Mouse (Mus musculus) heart, embryonic 12.5 days (tissue): Measurements from ENCODE around the gene Gpank1. TPM values are rescaled to one million over a fixed set of nuclear protein-coding genes. Genes with fewer than 3 reads are reported as not detected.

Experiments
- ATAC-seq: fragments of 200-750 bp; cut with Nextera tagmentation; 2 replicates; pipeline ENCODE4 v1.8.0; 2017; ENCODE audit warnings: moderate TSS enrichment, moderate library complexity; ENCODE audit not compliant: insufficient number of reproducible peaks, low FRiP score
- H3K27ac ChIP-seq: fragments of 300-500 bp; sonication (generic); 2 replicates; pipeline ENCODE4 v1.5.1; 2016; ENCODE audit warnings: mild to moderate bottlenecking, moderate library complexity; ENCODE audit not compliant: poor library complexity, severe bottlenecking
- H3K27me3 ChIP-seq: fragments of 300-500 bp; sonication (generic); replicated peaks from 2 replicates; pipeline ENCODE4 v1.6.1; 2016; ENCODE audit warnings: mild to moderate bottlenecking, moderate library complexity
- H3K36me3 ChIP-seq: fragments of 300-500 bp; sonication (generic); 2 replicates; pipeline ENCODE4 v1.6.1; 2016; ENCODE audit warnings: mild to moderate bottlenecking, moderate library complexity
- H3K4me1 ChIP-seq: fragments of 300-500 bp; sonication (generic); replicated peaks from 2 replicates; pipeline ENCODE4 v1.6.1; 2016; ENCODE audit warnings: mild to moderate bottlenecking
- H3K4me2 ChIP-seq: fragments of 300-500 bp; sonication (generic); 2 replicates; pipeline ENCODE4 v1.6.1; 2016; ENCODE audit warnings: mild to moderate bottlenecking, moderate library complexity
- H3K4me3 ChIP-seq: fragments of 300-500 bp; sonication (generic); 2 replicates; pipeline ENCODE4 v1.5.1; 2016; ENCODE audit warnings: mild to moderate bottlenecking
- H3K9ac ChIP-seq: fragments of 300-500 bp; sonication (generic); 2 replicates; pipeline ENCODE4 v1.6.1; 2016; ENCODE audit warnings: mild to moderate bottlenecking, moderate library complexity
- H3K9me3 ChIP-seq: fragments of 300-500 bp; sonication (generic); replicated peaks from 2 replicates; pipeline ENCODE4 v1.6.1; 2016; ENCODE audit warnings: mild to moderate bottlenecking, moderate library complexity
- WGBS: fragments of 180-500 bp; shearing (Covaris S2); methylation state at CpG from one replicate; pipeline ENCODE4 v1.1.7; 2016; 5-methylcytosine and 5-hydroxymethylcytosine counted together
- polyA plus RNA-seq: library from polyadenylated mRNA; unstranded; fragments of >200 nt; fragmentation: Nextera tagmentation; extraction: Ambion mirVana; gene quantifications from 2 replicates; pipeline ENCODE4 v1.2.1, GENCODE M21; 2016

Gene Gpank1
- polyA plus RNA-seq, 1 experiment from 2014 or later = 11.1 TPM

- no peak for ATAC-seq
Observed at GRCm38 (mm10) chr17:35173329-35173728, 52.1 kb downstream of the Gpank1 start.

More at GRCm38 (mm10) chr17:35173329-35173728, 52.1 kb downstream of the Gpank1 start:
- 60% methylated on average over 3 of the region's 3 CpGs for WGBS
- H3K36me3 ChIP-seq = no peaks in the 10 kb centered on the region
- H3K4me1 ChIP-seq = 0 out of 2 replicates have a peak, but pooled peaks cover 9% of the 10 kb centered on the region
- no peak overlapping the region for H3K4me3 ChIP-seq
- 0 out of 2 replicates have a peak overlapping the region, but pooled peaks have one; percentile 21 for H3K9ac ChIP-seq
- H3K27me3 ChIP-seq = 0 out of 2 replicates have a peak, but pooled peaks cover 4% of the 10 kb centered on the region
- no peak overlapping the region for H3K27ac ChIP-seq
- no peak overlapping the region for H3K4me2 ChIP-seq
- H3K9me3 ChIP-seq = no peaks in the 10 kb centered on the region

Other genes starting within 250 kb of the Gpank1 start
- 2.6 and 2.8 TPM in 2 replicates for gene Zbtb12, start 242.0 kb upstream of the Gpank1 start, polyA plus RNA-seq
- gene Gm20547, start 239.4 kb upstream of the Gpank1 start, polyA plus RNA-seq = not detected in 2 replicates
- 0.24 and 0.35 TPM in 2 replicates for gene C2, start 223.2 kb upstream of the Gpank1 start, polyA plus RNA-seq
- gene Ehmt2, start 223.0 kb upstream of the Gpank1 start, polyA plus RNA-seq = 49.1 and 51.6 TPM in 2 replicates
- 0.08 TPM in 1 of 2 replicates, not detected in the other for gene Slc44a4, start 207.0 kb upstream of the Gpank1 start, polyA plus RNA-seq
- 20.8 and 21.5 TPM in 2 replicates for gene Neu1, start 190.2 kb upstream of the Gpank1 start, polyA plus RNA-seq
- gene Hspa1b, start 162.2 kb upstream of the Gpank1 start, polyA plus RNA-seq = 0.12 and 0.13 TPM in 2 replicates
- not detected in 2 replicates for gene Gm20481, start 151.5 kb upstream of the Gpank1 start, polyA plus RNA-seq
- 6.2 and 6.4 TPM in 2 replicates for gene Hspa1a, start 149.3 kb upstream of the Gpank1 start, polyA plus RNA-seq
- gene Hspa1l, start 148.8 kb upstream of the Gpank1 start, polyA plus RNA-seq = 2.9 and 3.1 TPM in 2 replicates
- 143 and 145 TPM in 2 replicates for gene Lsm2, start 139.6 kb upstream of the Gpank1 start, polyA plus RNA-seq
- 82.6 TPM in 2 replicates for gene Vars, start 120.5 kb upstream of the Gpank1 start, polyA plus RNA-seq
- gene Vwa7, start 104.9 kb upstream of the Gpank1 start, polyA plus RNA-seq = 0.32 and 0.37 TPM in 2 replicates
- gene Sapcd1, start 93.4 kb upstream of the Gpank1 start, polyA plus RNA-seq = 2.4 and 2.6 TPM in 2 replicates
- 3.5 and 4.9 TPM in 2 replicates for gene Msh5, start 74.7 kb upstream of the Gpank1 start, polyA plus RNA-seq
- gene Clic1, start 71.5 kb upstream of the Gpank1 start, polyA plus RNA-seq = 349 and 354 TPM in 2 replicates
- gene Ddah2, start 62.4 kb upstream of the Gpank1 start, polyA plus RNA-seq = 192 and 205 TPM in 2 replicates
- 0.27 TPM in 1 of 2 replicates, not detected in the other for gene Ly6g6c, start 56.1 kb upstream of the Gpank1 start, polyA plus RNA-seq
- 1.2 and 2.0 TPM in 2 replicates for gene Mpig6b, start 55.3 kb upstream of the Gpank1 start, polyA plus RNA-seq
- gene Ly6g6e, start 44.6 kb upstream of the Gpank1 start, polyA plus RNA-seq = 0.24 and 0.40 TPM in 2 replicates
- gene Ly6g6d, start 43.4 kb upstream of the Gpank1 start, polyA plus RNA-seq = 1.8 and 2.2 TPM in 2 replicates
- gene Ly6g6f, start 35.8 kb upstream of the Gpank1 start, polyA plus RNA-seq = 1.1 and 1.5 TPM in 2 replicates
- 58.9 and 65.1 TPM in 2 replicates for gene Abhd16a, start 32.2 kb upstream of the Gpank1 start, polyA plus RNA-seq
- gene Ly6g5c, start 13.2 kb upstream of the Gpank1 start, polyA plus RNA-seq = not detected in 2 replicates
- gene Ly6g5b, start 6.0 kb upstream of the Gpank1 start, polyA plus RNA-seq = 0.32 and 0.38 TPM in 2 replicates
- gene Csnk2b, start 598 bp downstream of the Gpank1 start, polyA plus RNA-seq = 190 and 207 TPM in 2 replicates
- 8.6 and 8.7 TPM in 2 replicates for gene D17H6S53E, start 4.9 kb downstream of the Gpank1 start, polyA plus RNA-seq
- gene Apom, start 10.6 kb downstream of the Gpank1 start, polyA plus RNA-seq = 1.3 and 8.3 TPM in 2 replicates
- 56.1 and 61.6 TPM in 2 replicates for gene Bag6, start 13.7 kb downstream of the Gpank1 start, polyA plus RNA-seq
- 132 and 148 TPM in 2 replicates for gene Prrc2a, start 43.4 kb downstream of the Gpank1 start, polyA plus RNA-seq
- gene Aif1, start 54.6 kb downstream of the Gpank1 start, polyA plus RNA-seq = 4.3 and 4.4 TPM in 2 replicates
- gene Lst1, start 67.0 kb downstream of the Gpank1 start, polyA plus RNA-seq = 3.3 and 5.2 TPM in 2 replicates
- gene Ltb, start 73.0 kb downstream of the Gpank1 start, polyA plus RNA-seq = 0.14 and 0.31 TPM in 2 replicates
- 0.12 TPM in 1 of 2 replicates, not detected in the other for gene Tnf, start 80.6 kb downstream of the Gpank1 start, polyA plus RNA-seq
- not detected in 2 replicates for gene Lta, start 83.9 kb downstream of the Gpank1 start, polyA plus RNA-seq
- 0.55 TPM in 1 of 2 replicates, not detected in the other for gene Gm16181, start 99.4 kb downstream of the Gpank1 start, polyA plus RNA-seq
- 10.0 and 12.5 TPM in 2 replicates for gene Atp6v1g2, start 112.2 kb downstream of the Gpank1 start, polyA plus RNA-seq
- 9.0 and 9.8 TPM in 2 replicates for gene Nfkbil1, start 114.3 kb downstream of the Gpank1 start, polyA plus RNA-seq
- 282 and 285 TPM in 2 replicates for gene Ddx39b, start 120.3 kb downstream of the Gpank1 start, polyA plus RNA-seq
- 30.2 and 32.8 TPM in 2 replicates for gene H2-D1, start 141.3 kb downstream of the Gpank1 start, polyA plus RNA-seq
- gene H2-Q1, start 198.9 kb downstream of the Gpank1 start, polyA plus RNA-seq = 0.08 and 0.14 TPM in 2 replicates
- 4.1 and 5.0 TPM in 2 replicates for gene H2-Q2, start 220.8 kb downstream of the Gpank1 start, polyA plus RNA-seq